Mouse (Mus musculus) left cerebral cortex, postnatal 25 days (tissue): ENCODE measurements around the gene Rubcnl. TPM values are rescaled to one million over a fixed set of nuclear protein-coding genes. Genes with fewer than 3 reads are reported as not detected.
A peak's percentile ranks its signal among the peaks of the same experiment; 100 is the strongest.

Source experiments
- DNase-seq, 2 experiments: peaks; one replicate each; pipeline ENCODE4 v3.0.0; 2022; ENCODE audit warnings: low spot score in 2 of 2, mixed read lengths in 1 of 2
- intact Hi-C: fragments of 180-260 bp; cut with DNase I; formaldehyde crosslinking; loops from one replicate; pipeline ENCODE4 v1.15.1; 2025
- total RNA-seq, 2 experiments: library from RNA; stranded (reverse); gene quantifications; 2 replicates each; pipeline ENCODE4 v1.2.3; 2021

Gene Rubcnl
- total RNA-seq, 2 experiments from 2014 or later = 1.6 to 2.6 TPM

DNA sequence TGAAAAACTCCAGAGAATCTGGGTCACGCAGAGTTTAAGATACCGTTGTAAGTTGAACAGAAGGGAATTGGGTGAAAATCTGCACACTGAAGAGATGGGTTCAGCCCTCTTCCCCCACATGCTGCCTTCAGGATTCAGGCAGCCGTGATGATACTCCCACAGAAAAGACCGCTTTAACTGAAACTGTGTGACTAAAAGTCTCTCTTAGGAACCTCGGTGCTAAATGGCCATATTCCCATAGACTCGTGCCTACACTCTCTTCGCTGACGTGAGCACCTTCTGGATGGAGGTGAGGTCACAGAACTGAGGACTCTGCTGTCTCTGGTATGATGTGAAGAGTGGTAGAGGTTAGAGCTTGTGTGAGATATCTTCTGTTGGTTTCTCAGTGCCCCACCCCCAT, 48.1 kb downstream of the Rubcnl start:
- intact Hi-C loops = no loop called here
- DNase-seq = peak in 1 of 2 experiments; percentile 66

DNA sequence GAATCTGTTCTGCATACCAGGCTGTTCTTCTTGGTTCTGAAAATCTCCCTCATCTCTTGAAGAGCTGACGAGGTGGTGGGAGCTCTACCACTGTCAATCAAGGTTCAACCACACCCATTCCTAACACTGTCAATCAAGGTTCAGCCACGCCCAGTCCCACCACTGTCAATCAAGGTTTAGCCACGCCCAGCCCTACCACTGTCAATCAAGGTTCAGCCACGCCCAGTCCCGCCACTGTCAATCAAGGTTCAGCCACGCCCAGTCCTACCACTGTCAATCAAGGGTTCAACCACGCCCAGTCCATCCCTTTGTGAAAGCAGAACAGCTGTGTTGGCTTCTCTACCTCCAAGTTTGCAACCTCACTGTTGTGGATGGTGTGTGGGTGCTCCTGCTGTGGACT, 48.7 kb downstream of the Rubcnl start:
- intact Hi-C loops = no loop called here
- no peak for DNase-seq

- no peak for DNase-seq
- intact Hi-C loops = no loop called here
Observed at GRCm38 (mm10) chr14:75065211-75065610, 49.4 kb downstream of the Rubcnl start.

GRCm38 (mm10) chr14:75068430-75069112, 52.7 kb downstream of the Rubcnl start:
- no peak for DNase-seq
- intact Hi-C loops = no loop called here

GRCm38 (mm10) chr14:75069356-75069979, 53.6 kb downstream of the Rubcnl start:
- intact Hi-C loops = no loop called here
- DNase-seq = no peak

- no peak for DNase-seq
- intact Hi-C loops = no loop called here
Observed at GRCm38 (mm10) chr14:75071091-75071490, 55.3 kb downstream of the Rubcnl start.

- intact Hi-C loops = no loop called here
Observed at GRCm38 (mm10) chr14:75075299-75076180, 59.7 kb downstream of the Rubcnl start.

GRCm38 (mm10) chr14:75077946-75078345, 62.1 kb downstream of the Rubcnl start:
- intact Hi-C loops = no loop called here
- DNase-seq = no peak

More at GRCm38 (mm10) chr14:75075299-75076180, 59.7 kb downstream of the Rubcnl start:
- DNase-seq = no peak

Other genes with a start within 250 kb of the Rubcnl start
- 10 to 100 TPM; 14.2 to 15.8 TPM for gene Lrch1, start 68.2 kb upstream of the Rubcnl start, total RNA-seq
- gene Lrrc63, start 114.9 kb downstream of the Rubcnl start, total RNA-seq = not detected
- 1 to 10 TPM; 7.3 to 7.9 TPM for gene Lcp1, start 115.1 kb downstream of the Rubcnl start, total RNA-seq
- gene Cpb2, start 226.3 kb downstream of the Rubcnl start, total RNA-seq = not detected